Mouse (Mus musculus) heart, embryonic 15.5 days (tissue): Measurements from ENCODE around the gene Caskin2. TPM values are rescaled to one million over a fixed set of nuclear protein-coding genes. Genes with fewer than 3 reads are reported as not detected.
"Not testable (repeated sequence)": the region's sequence is repeated elsewhere in the genome, so short reads cannot be mapped to it uniquely, and the experiment has no call there.

Experiments
- ATAC-seq: fragments of 200-750 bp; cut with Nextera tagmentation; replicated peaks from 2 replicates; pipeline ENCODE4 v1.8.0; 2017; ENCODE audit warnings: low read depth, moderate TSS enrichment; ENCODE audit not compliant: insufficient number of reproducible peaks, insufficient read depth, low FRiP score
- H3K27ac ChIP-seq: fragments of 300-500 bp; sonication (generic); 2 replicates; pipeline ENCODE4 v1.5.1; 2015; ENCODE audit warnings: mild to moderate bottlenecking, inconsistent platforms
- H3K27me3 ChIP-seq: fragments of 300-500 bp; sonication (generic); 2 replicates; pipeline ENCODE4 v1.6.1; 2015; ENCODE audit warnings: inconsistent platforms
- H3K36me3 ChIP-seq: fragments of 300-500 bp; sonication (generic); 2 replicates; pipeline ENCODE4 v1.6.1; 2015; ENCODE audit warnings: mild to moderate bottlenecking, inconsistent platforms
- H3K4me1 ChIP-seq: fragments of 300-500 bp; sonication (generic); replicated peaks from 2 replicates; pipeline ENCODE4 v1.6.1; 2015; ENCODE audit warnings: inconsistent platforms
- H3K4me2 ChIP-seq: fragments of 300-500 bp; sonication (generic); 2 replicates; pipeline ENCODE4 v1.6.1; 2015; ENCODE audit warnings: inconsistent platforms, mild to moderate bottlenecking, moderate library complexity
- H3K4me3 ChIP-seq: fragments of 300-500 bp; sonication (generic); 2 replicates; pipeline ENCODE4 v1.5.1; 2015; ENCODE audit warnings: mild to moderate bottlenecking, inconsistent platforms
- H3K9ac ChIP-seq: fragments of 300-500 bp; sonication (generic); 2 replicates; pipeline ENCODE4 v1.6.1; 2015; ENCODE audit warnings: mild to moderate bottlenecking, inconsistent platforms
- H3K9me3 ChIP-seq: fragments of 300-500 bp; sonication (generic); replicated peaks from 2 replicates; pipeline ENCODE4 v1.6.1; 2016; ENCODE audit warnings: inconsistent platforms
- WGBS: fragments of 180-500 bp; shearing (Covaris S2); methylation state at CpG from one replicate; pipeline ENCODE4 v1.1.7; 2015; ENCODE audit warnings: mixed read lengths; 5-methylcytosine and 5-hydroxymethylcytosine counted together
- polyA plus RNA-seq: library from polyadenylated mRNA; unstranded; fragments of >200 nt; fragmentation: Nextera tagmentation; extraction: Ambion mirVana; gene quantifications from 2 replicates; pipeline ENCODE4 v1.2.1, GENCODE M21; 2015

Caskin2 gene
- 18.0 and 22.5 TPM in 2 replicates for polyA plus RNA-seq

GRCm38 (mm10) chr11:115813507-115814296, at the start of gene Caskin2:
Caskin2 (minus strand) TSS chr11:115813639.
- WGBS: under 1% methylated on average over 43 of the region's 44 CpGs
- peaks cover 59% of the 10 kb centered on the region for H3K4me1 ChIP-seq

GRCm38 (mm10) chr11:115859143-115859945, 45.9 kb upstream of the Caskin2 start:
- ATAC-seq: peak; percentile 88
- Histone ChIP-seq H3K9me3 (no peaks in the 10 kb centered on the region), H3K4me1 (peaks cover 22% of the 10 kb centered on the region), H3K27me3 (peaks cover 56% of the 10 kb centered on the region), H3K4me2 (peak overlapping the region; percentile 78), H3K4me3 (peak overlapping the region; percentile 52), H3K27ac (no peak overlapping the region), H3K9ac (peak overlapping the region; percentile 48), H3K36me3 (0 out of 2 replicates have a peak, but pooled peaks cover 8% of the 10 kb centered on the region)
- WGBS: 2% methylated on average over 75 of the region's 75 CpGs

More at GRCm38 (mm10) chr11:115813507-115814296, at the start of gene Caskin2:
- peak within 1 kb of the TSS; percentile 92 for H3K9ac ChIP-seq
- ATAC-seq: peak; percentile 81
- H3K4me3 ChIP-seq: peak within 1 kb of the TSS; percentile 95
- peak within 1 kb of the TSS; percentile 96 for H3K4me2 ChIP-seq
- peak within 1 kb of the TSS; percentile 93 for H3K27ac ChIP-seq
- H3K9me3 ChIP-seq: no peaks in the 10 kb centered on the region
- H3K27me3 ChIP-seq: no peaks in the 10 kb centered on the region
- H3K36me3 ChIP-seq: peaks cover 20% of the 10 kb centered on the region; the same call in 1 of the 2 replicates

- H3K9me3 ChIP-seq: no peaks in the 10 kb centered on the region
- 0 out of 2 replicates have a peak, but pooled peaks cover 16% of the 10 kb centered on the region for H3K36me3 ChIP-seq
- no peak for ATAC-seq
- peaks cover 22% of the 10 kb centered on the region for H3K4me1 ChIP-seq
- no peak within 1 kb of the TSS for H3K27ac ChIP-seq
- peak within 1 kb of the TSS; percentile 52 for H3K4me3 ChIP-seq
- H3K9ac ChIP-seq: peak within 1 kb of the TSS; percentile 48
- WGBS: 15% methylated on average over 27 of the region's 27 CpGs
- H3K27me3 ChIP-seq: peaks cover 56% of the 10 kb centered on the region
- peak within 1 kb of the TSS; percentile 78 for H3K4me2 ChIP-seq
These were observed 44.9 kb upstream of the Caskin2 start, which contains the start of gene Myo15b for GRCm38 (mm10) chr11:115858354-115858753. Myo15b (plus strand) TSS chr11:115858406.

GRCm38 (mm10) chr11:115857936-115858335, 44.5 kb upstream of the Caskin2 start:
- Histone ChIP-seq H3K4me2 (no peak overlapping the region), H3K4me3 (no peak overlapping the region; the same call in 1 of the 2 replicates), H3K36me3 (0 out of 2 replicates have a peak, but pooled peaks cover 18% of the 10 kb centered on the region), H3K27me3 (peaks cover 54% of the 10 kb centered on the region), H3K27ac (no peak overlapping the region), H3K9ac (no peak overlapping the region), H3K9me3 (no peaks in the 10 kb centered on the region), H3K4me1 (peaks cover 22% of the 10 kb centered on the region)
- ATAC-seq: no peak
- WGBS: 52% methylated on average over 13 of the region's 13 CpGs

- H3K4me3 ChIP-seq, H3K4me2 ChIP-seq, H3K9me3 ChIP-seq, ATAC-seq, H3K9ac ChIP-seq, H3K27ac ChIP-seq: not testable (repeated sequence)
- peaks cover 22% of the 10 kb centered on the region for H3K4me1 ChIP-seq
- peaks cover 48% of the 10 kb centered on the region for H3K27me3 ChIP-seq
- 93% methylated on average over 4 of the region's 4 CpGs for WGBS
- peaks cover 21% of the 10 kb centered on the region; the same call in 1 of the 2 replicates for H3K36me3 ChIP-seq
These were observed 43.7 kb upstream of the Caskin2 start for GRCm38 (mm10) chr11:115857146-115857545.

GRCm38 (mm10) chr11:115854674-115855073, 41.2 kb upstream of the Caskin2 start:
- H3K36me3 ChIP-seq: peaks cover 40% of the 10 kb centered on the region
- no peak overlapping the region for H3K4me2 ChIP-seq
- H3K9me3 ChIP-seq: no peaks in the 10 kb centered on the region
- no peak overlapping the region for H3K4me3 ChIP-seq
- peaks cover 23% of the 10 kb centered on the region for H3K27me3 ChIP-seq
- no peak for ATAC-seq
- 86% methylated on average over 6 of the region's 6 CpGs for WGBS
- H3K27ac ChIP-seq: no peak overlapping the region
- H3K9ac ChIP-seq: no peak overlapping the region
- peaks cover 17% of the 10 kb centered on the region for H3K4me1 ChIP-seq

- Histone ChIP-seq H3K4me2 (no peak overlapping the region), H3K27me3 (no peaks in the 10 kb centered on the region), H3K9ac (no peak overlapping the region), H3K36me3 (peaks cover 43% of the 10 kb centered on the region), H3K4me3 (no peak overlapping the region), H3K27ac (no peak overlapping the region), H3K4me1 (peaks cover 34% of the 10 kb centered on the region), H3K9me3 (no peaks in the 10 kb centered on the region)
- ATAC-seq: no peak
- WGBS: 98% methylated on average over 2 of the region's 2 CpGs
These were observed 32.4 kb upstream of the Caskin2 start for GRCm38 (mm10) chr11:115845819-115846218.

GRCm38 (mm10) chr11:115844240-115844639, 30.8 kb upstream of the Caskin2 start:
- H3K4me3 ChIP-seq: no peak overlapping the region
- H3K27me3 ChIP-seq: no peaks in the 10 kb centered on the region
- H3K27ac ChIP-seq: no peak overlapping the region
- no peak overlapping the region for H3K4me2 ChIP-seq
- H3K4me1 ChIP-seq: peaks cover 46% of the 10 kb centered on the region
- ATAC-seq: no peak
- H3K36me3 ChIP-seq: peaks cover 31% of the 10 kb centered on the region
- WGBS: 75% methylated on average over 8 of the region's 8 CpGs
- H3K9ac ChIP-seq: no peak overlapping the region
- H3K9me3 ChIP-seq: no peaks in the 10 kb centered on the region

- Histone ChIP-seq H3K27ac (0 out of 2 replicates have a peak overlapping the region, but pooled peaks have one; percentile 50), H3K9ac (no peak overlapping the region), H3K4me3 (no peak overlapping the region), H3K4me2 (no peak overlapping the region), H3K27me3 (no peaks in the 10 kb centered on the region), H3K9me3 (no peaks in the 10 kb centered on the region), H3K36me3 (peaks cover 30% of the 10 kb centered on the region), H3K4me1 (peaks cover 50% of the 10 kb centered on the region)
- 89% methylated on average over 5 of the region's 5 CpGs for WGBS
- ATAC-seq: no peak
These were observed 30.4 kb upstream of the Caskin2 start for GRCm38 (mm10) chr11:115843891-115844239.

- Histone ChIP-seq H3K4me1 (peaks cover 56% of the 10 kb centered on the region), H3K4me2 (no peak overlapping the region)
- no peak for ATAC-seq
These were observed 29.9 kb upstream of the Caskin2 start for GRCm38 (mm10) chr11:115843141-115843890.

More at GRCm38 (mm10) chr11:115843141-115843890, 29.9 kb upstream of the Caskin2 start:
- Histone ChIP-seq H3K9me3 (no peaks in the 10 kb centered on the region), H3K4me3 (no peak overlapping the region), H3K27ac (peak overlapping the region; percentile 95), H3K27me3 (no peaks in the 10 kb centered on the region), H3K36me3 (peaks cover 30% of the 10 kb centered on the region), H3K9ac (no peak overlapping the region)
- 84% methylated on average over 11 of the region's 14 CpGs for WGBS
